Mouse (Mus musculus) stomach, postnatal 0 days (tissue): ENCODE measurements around the gene Adgrl1.

Source experiments
- CTCF ChIP-seq: IDR thresholded peaks from 2 replicates; pipeline ENCODE4 v1.5.1; 2016; ENCODE audit warnings: antibody characterized with exemption, low read depth, mild to moderate bottlenecking, moderate library complexity
- EP300 ChIP-seq: optimal IDR thresholded peaks from 2 replicates; pipeline ENCODE3; 2016; ENCODE audit warnings: antibody characterized with exemption

- TF ChIP-seq CTCF: no peak
- TF ChIP-seq EP300: no peak
Measured at GRCm38 (mm10) chr8:83989243-83989642, 89.3 kb downstream of the Adgrl1 start.
